ENCODE assay signal across 8 mouse cellular contexts in the genomic region with DNA sequence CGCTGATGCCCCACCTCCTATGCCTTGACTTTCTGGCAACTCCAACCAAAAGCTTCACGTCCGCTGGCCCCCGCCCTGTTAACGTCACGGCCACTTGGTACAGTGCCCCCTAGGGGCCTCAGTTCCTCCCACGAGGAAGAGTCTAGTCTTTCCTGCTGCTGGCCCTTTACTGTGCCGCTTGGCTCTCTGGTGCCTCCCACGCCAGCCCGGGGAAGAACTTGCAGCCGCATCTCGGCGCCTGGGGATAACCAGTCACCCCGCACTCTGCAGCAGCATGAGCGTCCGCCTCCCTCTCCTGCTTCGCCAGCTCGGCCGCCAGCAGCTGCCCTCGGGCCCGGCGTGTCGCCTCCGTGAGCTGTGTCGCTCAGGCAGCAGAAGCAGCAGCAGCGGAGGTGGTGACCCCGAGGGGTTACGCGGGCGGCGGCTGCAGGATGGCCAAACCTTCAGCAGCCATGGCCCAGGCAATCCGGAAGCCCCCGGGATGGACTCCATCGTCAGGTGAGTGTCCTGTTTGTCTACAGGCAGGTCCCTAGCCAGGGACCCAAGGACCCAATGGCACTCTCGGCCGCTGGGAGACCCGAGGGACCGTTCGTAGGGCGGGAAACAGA. TPM values are rescaled to one million over a fixed set of nuclear protein-coding genes. Genes with fewer than 3 reads are reported as not detected.
DNase-seq lines count a peak whose midpoint lies in the region; ATAC-seq and TF ChIP-seq lines count a peak whose summit lies in the region.

A gene (plus strand): TSS at position 138 of the 608 bp plus-strand sequence.

- peak within 1 kb of the TSS; percentile 85 for H3K4me2 ChIP-seq in hindbrain, embryonic 12.5 days (replicated peaks)

- peak; percentile 95 for ATAC-seq in Patski
- peak; percentile 86 for ATAC-seq in hindbrain, embryonic 12.5 days (ENCODE audit: low FRiP score)

- CTCF ChIA-PET in Patski (lab: Charles Lee) = interaction anchor here (1.8 kb wide), 1 partner anchor 20 kb away, joined by 9 read pairs; no protein-coding TSS in a partner anchor

- H3K9ac ChIP-seq in hindbrain, embryonic 12.5 days = peak within 1 kb of the TSS; percentile 63

- WGBS in hindbrain, embryonic 12.5 days = under 1% methylated on average over 40 of the region's 40 CpGs

- no peaks in the 10 kb centered on the region for H3K27me3 ChIP-seq in Patski
- H3K27me3 ChIP-seq in hindbrain, embryonic 12.5 days = no peaks in the 10 kb centered on the region

- peak; percentile 97 for TF ChIP-seq CTCF in Patski (IDR thresholded peaks at IDR 0.05)

- POLR2A ChIA-PET in Patski (lab: Charles Lee) = interaction anchor here (0.6 kb wide), 1 partner anchor 460 kb away, joined by 4 read pairs; no protein-coding TSS in a partner anchor

- DNase-seq in Patski (ENCODE audit: low read depth, low spot score) = no peak
- peak; percentile 89 to 91 for DNase-seq in cerebellum, postnatal 14 days
- DNase-seq in frontal cortex, postnatal 14 days (ENCODE audit: low spot score in 2 of 2) = peak; percentile 71 to 77
- peak; percentile 78 to 79 for DNase-seq in layer of hippocampus, postnatal 14 days (ENCODE audit: low spot score in 2 of 2)
- DNase-seq in lung, postnatal 10 days = peak; percentile 95
- peak; percentile 70 for DNase-seq in ovary, postnatal 14 days (ENCODE audit: low spot score)
- DNase-seq in thymus, postnatal 10 days (ENCODE audit: low spot score in 2 of 2) = peak; percentile 83 to 88

- H3K36me3 ChIP-seq in hindbrain, embryonic 12.5 days = no peaks in the 10 kb centered on the region

- in situ Hi-C loops in Patski (cut with MboI; ENCODE audit: low pct_unique_long_range_greater_than_20kb) = no loop called here

- no peaks in the 10 kb centered on the region for H3K9me3 ChIP-seq in hindbrain, embryonic 12.5 days (replicated peaks)

- H3K4me1 ChIP-seq in hindbrain, embryonic 12.5 days = peaks cover 5% of the 10 kb centered on the region; the same call in 1 of the 2 replicates

- peak within 1 kb of the TSS; percentile 66 for H3K4me3 ChIP-seq in hindbrain, embryonic 12.5 days

- peak within 1 kb of the TSS; percentile 79 for H3K27ac ChIP-seq in hindbrain, embryonic 12.5 days

RNA-seq across cellular contexts. Expression of the gene that starts here (rescaled TPM):
- 19.1 TPM for polyA plus RNA-seq in Patski (2021)
- 8.3 and 9.1 TPM in 2 replicates for polyA plus RNA-seq in hindbrain, embryonic 12.5 days (2016; fragmentation: Nextera tagmentation; extraction: Ambion mirVana)
- 10 to 100 TPM; 11.8 to 12.1 TPM for total RNA-seq in layer of hippocampus, postnatal 14 days (2021)
